Mouse (Mus musculus) CH12.LX (cell line): ENCODE results near the gene Ccdc159. TPM values are rescaled to one million over a fixed set of nuclear protein-coding genes. Genes with fewer than 3 reads are reported as not detected.

ENCODE experiments used
- DNase-seq: peaks from one replicate; pipeline ENCODE4 v3.0.0-alpha.2; 2013; ENCODE audit errors: extremely low read depth
- H3K27ac ChIP-seq: 2 replicates; pipeline ENCODE4 v1.5.1; 2012; ENCODE audit warnings: low read depth, mild to moderate bottlenecking, control low read depth, moderate library complexity; ENCODE audit not compliant: insufficient read depth
- H3K27me3 ChIP-seq: replicated peaks from 2 replicates; pipeline ENCODE3; 2012; ENCODE audit warnings: inconsistent platforms
- H3K36me3 ChIP-seq, 2 experiments: replicated peaks in 1 of 2; 2 replicates each; pipeline versions ENCODE3 to v1.6.1; 2012; ENCODE audit warnings: inconsistent platforms in 1 of 2, low read length in 1 of 2, mild to moderate bottlenecking in 1 of 2, mixed read lengths in 1 of 2, moderate library complexity in 1 of 2; ENCODE audit not compliant: control insufficient read depth in 1 of 2, insufficient read depth in 1 of 2
- H3K4me1 ChIP-seq, 2 experiments: 2 replicates each; pipeline ENCODE4 v1.6.1; 2012; ENCODE audit warnings: inconsistent platforms in 1 of 2, moderate library complexity in 1 of 2; ENCODE audit not compliant: insufficient read depth in 2 of 2, control insufficient read depth in 1 of 2
- H3K4me2 ChIP-seq: 2 replicates; pipeline ENCODE4 v1.6.1; 2012; ENCODE audit warnings: low read depth, mild to moderate bottlenecking, control low read depth; ENCODE audit not compliant: poor library complexity, insufficient read depth, severe bottlenecking
- H3K4me3 ChIP-seq, 3 experiments: fragments of 150-350 bp in 1 of 3; sonication (generic) in 1 of 3; replicated peaks in 1 of 3; 2 replicates each; pipeline versions ENCODE3 to v1.5.1; 2011 to 2012; ENCODE audit warnings: low read depth in 2 of 3, low read length in 2 of 3, mild to moderate bottlenecking in 2 of 3, moderate library complexity in 2 of 3, control low read depth in 1 of 3, improper control_type of control experiment in 1 of 3, inconsistent platforms in 1 of 3, mixed read lengths in 1 of 3; ENCODE audit not compliant: poor library complexity in 1 of 3
- H3K79me2 ChIP-seq: replicated peaks from 2 replicates; pipeline ENCODE4 v1.6.1; 2012; ENCODE audit warnings: mild to moderate bottlenecking, moderate library complexity; ENCODE audit not compliant: control insufficient read depth, poor library complexity, insufficient read depth, severe bottlenecking; ENCODE audit errors: extremely low read depth
- H3K9ac ChIP-seq: 2 replicates; pipeline ENCODE4 v1.6.1; 2012; ENCODE audit warnings: low read depth, mild to moderate bottlenecking, control low read depth, moderate library complexity; ENCODE audit not compliant: insufficient read depth
- H3K9me3 ChIP-seq: replicated peaks from 2 replicates; pipeline ENCODE3; 2012; ENCODE audit warnings: low read length, inconsistent platforms, mixed read lengths
- CHD1 ChIP-seq: IDR thresholded peaks from 2 replicates; pipeline ENCODE4 v1.6.1; 2012; ENCODE audit warnings: low read depth, low read length, improper control_type of control experiment, inconsistent platforms
- CHD2 ChIP-seq: IDR thresholded peaks from 2 replicates; pipeline ENCODE4 v1.6.1; 2011; ENCODE audit warnings: low read length, improper control_type of control experiment
- E2F4 ChIP-seq: IDR thresholded peaks from 2 replicates; pipeline ENCODE4 v1.6.1; 2011; ENCODE audit warnings: low read depth, low read length, improper control_type of control experiment; ENCODE audit not compliant: insufficient replicate concordance
- EP300 ChIP-seq: IDR thresholded peaks from 2 replicates; pipeline ENCODE4 v1.6.1; 2011; ENCODE audit warnings: low read length, improper control_type of control experiment
- GABPA ChIP-seq: IDR thresholded peaks from 2 replicates; pipeline ENCODE4 v1.6.1; 2012; ENCODE audit warnings: low read depth, low read length, improper control_type of control experiment, inconsistent platforms; ENCODE audit not compliant: insufficient replicate concordance
- JUN ChIP-seq: IDR thresholded peaks from 2 replicates; pipeline ENCODE4 v1.6.1; 2011; ENCODE audit warnings: low read depth, mild to moderate bottlenecking, low read length, improper control_type of control experiment, moderate library complexity; ENCODE audit not compliant: insufficient read depth
- JUND ChIP-seq: conservative IDR thresholded peaks from 2 replicates; pipeline ENCODE4 v1.6.1; 2011; ENCODE audit warnings: low read depth, low read length, improper control_type of control experiment
- KAT2A ChIP-seq: IDR thresholded peaks from 2 replicates; pipeline ENCODE4 v1.6.1; 2012; ENCODE audit warnings: low read length, improper control_type of control experiment, inconsistent platforms; ENCODE audit not compliant: insufficient replicate concordance
- MAX ChIP-seq: IDR thresholded peaks from 2 replicates; pipeline ENCODE4 v1.6.1; 2011; ENCODE audit warnings: low read length, improper control_type of control experiment
- MEF2A ChIP-seq: IDR thresholded peaks from 2 replicates; pipeline ENCODE4 v1.6.1; 2014; ENCODE audit warnings: low read depth, mild to moderate bottlenecking, inconsistent platforms, low read length, improper control_type of control experiment, borderline replicate concordance
- MXI1 ChIP-seq: IDR thresholded peaks from 2 replicates; pipeline ENCODE4 v1.6.1; 2011; ENCODE audit warnings: mild to moderate bottlenecking, low read depth, low read length, improper control_type of control experiment
- PAX5 ChIP-seq: IDR thresholded peaks from 2 replicates; pipeline ENCODE4 v1.6.1; 2012; ENCODE audit warnings: low read length, inconsistent platforms, mixed read lengths
- POLR2AphosphoS2 ChIP-seq: IDR thresholded peaks from 2 replicates; pipeline ENCODE4 v1.6.1; 2011; ENCODE audit warnings: low read depth, low read length, improper control_type of control experiment
- RAD21 ChIP-seq: IDR thresholded peaks from 2 replicates; pipeline ENCODE4 v1.6.1; 2011; ENCODE audit warnings: low read depth, mild to moderate bottlenecking, low read length, improper control_type of control experiment, moderate library complexity
- SIN3A ChIP-seq: IDR thresholded peaks from 2 replicates; pipeline ENCODE4 v1.6.1; 2012; ENCODE audit warnings: low read length, improper control_type of control experiment, inconsistent platforms
- SMC3 ChIP-seq: IDR thresholded peaks from 2 replicates; pipeline ENCODE4 v1.6.1; 2011; ENCODE audit warnings: low read depth, low read length, improper control_type of control experiment
- TBP ChIP-seq: conservative IDR thresholded peaks from 2 replicates; pipeline ENCODE4 v1.6.1; 2011; ENCODE audit warnings: low read depth, low read length, improper control_type of control experiment
- USF1 ChIP-seq: IDR thresholded peaks from 2 replicates; pipeline ENCODE4 v1.6.1; 2014; ENCODE audit warnings: low read depth, mild to moderate bottlenecking, inconsistent platforms, low read length, improper control_type of control experiment
- USF2 ChIP-seq: conservative IDR thresholded peaks from 2 replicates; pipeline ENCODE4 v1.6.1; 2011; ENCODE audit warnings: low read depth, low read length, improper control_type of control experiment
- ZKSCAN1 ChIP-seq: IDR thresholded peaks from 2 replicates; pipeline ENCODE4 v1.6.1; 2012; ENCODE audit warnings: low read depth, inconsistent platforms, low read length, improper control_type of control experiment, borderline replicate concordance
- dilution Hi-C: fragments of 300-500 bp; cut with MboI; formaldehyde crosslinking; loops from 2 replicates; pipeline ENCODE4 v1.14.3; 2020; ENCODE audit warnings: low sequenced_read_pairs; ENCODE audit not compliant: extremely low pct_unique_long_range_greater_than_20kb, extremely low pct_ligation_motif_present
- in situ Hi-C: fragments of 300-500 bp; cut with MboI; formaldehyde crosslinking; loops from 3 replicates; pipeline ENCODE4 v1.14.3; 2019; ENCODE audit warnings: low sequenced_read_pairs, low pct_ligation_motif_present, low pct_unique_long_range_greater_than_20kb, mixed read lengths
- polyA plus RNA-seq: library from polyadenylated mRNA; unstranded; fragments of >175 nt; gene quantifications from 2 replicates; pipeline ENCODE4 v1.2.1, GENCODE M21; 2012; ENCODE audit warnings: low read depth; ENCODE audit not compliant: insufficient read length
- total RNA-seq, 2 experiments: library from RNA; depleted of rRNA; stranded (reverse); fragments of 300-350 nt in 1 of 2; fragments of >200 nt in 1 of 2; gene quantifications; 2 replicates each; pipeline ENCODE4 v1.2.3; 2012 to 2014

Ccdc159 gene
- total and polyA plus RNA-seq, 3 experiments, result not detected

GRCm38 (mm10) chr9:21958372-21958771 is 31.1 kb downstream of the Ccdc159 start:
- dilution Hi-C loops, result no loop called here
- Histone ChIP-seq H3K36me3 (peaks cover 3% of the 10 kb centered on the region in 2 experiments), H3K79me2 (0 out of 2 replicates have a peak, but pooled peaks cover 3% of the 10 kb centered on the region), H3K9me3 (no peaks in the 10 kb centered on the region), H3K27ac (no peak overlapping the region), H3K4me3 (no peak overlapping the region), H3K27me3 (peaks cover 33% of the 10 kb centered on the region), H3K4me1 (peaks cover 11 to 17% of the 10 kb centered on the region in 2 experiments), H3K9ac (no peak overlapping the region), H3K4me2 (no peak overlapping the region)
- in situ Hi-C loops, result no loop called here
- no peak for TF ChIP-seq SIN3A
- no peak for TF ChIP-seq MEF2A
- TF ChIP-seq TBP, result no peak
- no peak for TF ChIP-seq RAD21
- TF ChIP-seq ZKSCAN1, result no peak
- DNase-seq, result no peak

- peaks cover 40% of the 10 kb centered on the region for H3K27me3 ChIP-seq
- H3K4me2 ChIP-seq, result no peak overlapping the region
- H3K9ac ChIP-seq, result no peak overlapping the region
- peaks cover 3% of the 10 kb centered on the region in 2 experiments for H3K36me3 ChIP-seq
- H3K27ac ChIP-seq, result no peak overlapping the region
- DNase-seq, result no peak
- no peak overlapping the region for H3K4me3 ChIP-seq
- in situ Hi-C loops (no loop called here), dilution Hi-C loops (no loop called here)
- H3K79me2 ChIP-seq, result 0 out of 2 replicates have a peak, but pooled peaks cover 3% of the 10 kb centered on the region
- TF ChIP-seq CHD2 (no peak), E2F4 (no peak), JUND (no peak), MEF2A (no peak), KAT2A (no peak), POLR2AphosphoS2 (no peak), USF2 (no peak), PAX5 (no peak), CHD1 (no peak), ZKSCAN1 (no peak), JUN (no peak), MXI1 (no peak), GABPA (no peak), SMC3 (no peak), EP300 (no peak), MAX (no peak), SIN3A (no peak), USF1 (no peak)
- H3K4me1 ChIP-seq, result peaks cover 11 to 17% of the 10 kb centered on the region in 2 experiments
- no peaks in the 10 kb centered on the region for H3K9me3 ChIP-seq
These were observed 32.0 kb downstream of the Ccdc159 start for GRCm38 (mm10) chr9:21959244-21959643.
